Mouse (Mus musculus) kidney, adult 8-10 months (tissue): ENCODE data around the gene Mrpl35.
"Not testable (repeated sequence)": the region's sequence is repeated elsewhere in the genome, so short reads cannot be mapped to it uniquely, and the experiment has no call there.

ENCODE experiments used
- DNase-seq, 2 experiments: peaks; one replicate each; pipeline ENCODE4 v3.0.0; 2022

Mrpl35 gene

GRCm38 (mm10) chr6:71826869-71827268 is at the start of gene Mrpl35:
TSS of gene Mrpl35 (minus strand) at chr6:71826969.
- DNase-seq, result no peak

GRCm38 (mm10) chr6:71871396-71871795 is 44.6 kb upstream of the Mrpl35 start:
- no peak for DNase-seq

- DNase-seq, result no peak
Measured at GRCm38 (mm10) chr6:71868809-71869208, 42.0 kb upstream of the Mrpl35 start.

- DNase-seq, result no peak
Measured at GRCm38 (mm10) chr6:71867751-71868150, 41.0 kb upstream of the Mrpl35 start.

- not testable (repeated sequence) for DNase-seq
Measured at GRCm38 (mm10) chr6:71846906-71847305, 20.1 kb upstream of the Mrpl35 start.

GRCm38 (mm10) chr6:71840597-71841290 is 14.0 kb upstream of the Mrpl35 start:
- no peak for DNase-seq

GRCm38 (mm10) chr6:71839815-71840214 is 13.0 kb upstream of the Mrpl35 start:
- DNase-seq, result no peak

GRCm38 (mm10) chr6:71836811-71837210 is 10.0 kb upstream of the Mrpl35 start:
- DNase-seq, result no peak

GRCm38 (mm10) chr6:71831581-71831960 is 4.8 kb upstream of the Mrpl35 start:
- peak; percentile 98 to 99 for DNase-seq

- DNase-seq, result peak; percentile 97 to 98
Measured at GRCm38 (mm10) chr6:71830690-71831580, 4.2 kb upstream of the Mrpl35 start, which contains the start of gene Immt. TSS of gene Immt (plus strand) at chr6:71831331.

GRCm38 (mm10) chr6:71829768-71830167 is 3.0 kb upstream of the Mrpl35 start:
- DNase-seq, result no peak

GRCm38 (mm10) chr6:71823961-71824360 is 2.8 kb downstream of the Mrpl35 start:
- no peak for DNase-seq

GRCm38 (mm10) chr6:71823488-71823887 is 3.3 kb downstream of the Mrpl35 start:
- DNase-seq, result peak; percentile 92 to 96

GRCm38 (mm10) chr6:71823085-71823484 is 3.7 kb downstream of the Mrpl35 start:
- DNase-seq, result no peak

GRCm38 (mm10) chr6:71819764-71820292 is 6.9 kb downstream of the Mrpl35 start:
- DNase-seq, result peak; percentile 57 to 67

- peak in 1 of 2 experiments; percentile 49 for DNase-seq
Measured at GRCm38 (mm10) chr6:71812820-71813219, 13.9 kb downstream of the Mrpl35 start.

- DNase-seq, result no peak
Measured at GRCm38 (mm10) chr6:71809890-71810289, 16.9 kb downstream of the Mrpl35 start.

GRCm38 (mm10) chr6:71806713-71807112 is 20.1 kb downstream of the Mrpl35 start:
- no peak for DNase-seq

GRCm38 (mm10) chr6:71804061-71804829 is 22.5 kb downstream of the Mrpl35 start:
- DNase-seq, result peak; percentile 23 to 52

- no peak for DNase-seq
Measured at GRCm38 (mm10) chr6:71803609-71804008, 23.2 kb downstream of the Mrpl35 start.

GRCm38 (mm10) chr6:71801714-71802094 is 25.1 kb downstream of the Mrpl35 start:
- no peak for DNase-seq

GRCm38 (mm10) chr6:71801011-71801713 is 25.6 kb downstream of the Mrpl35 start:
- DNase-seq, result no peak
